Mouse (Mus musculus) ovary, postnatal 10 days (tissue): ENCODE measurements around the gene 2310034G01Rik.
A peak's percentile ranks its signal among the peaks of the same experiment; 100 is the strongest.

Experiments used
- DNase-seq: peaks from one replicate; pipeline ENCODE4 v3.0.0; 2022; ENCODE audit warnings: low spot score

2310034G01Rik gene

GRCm38 (mm10) chr19:46328081-46329030 is 21.7 kb downstream of the 2310034G01Rik start, which contains the start of gene Fbxl15:
Gene Fbxl15 (plus strand): TSS chr19:46328184.
- peak; percentile 91 for DNase-seq

GRCm38 (mm10) chr19:46327531-46328064 is 22.5 kb downstream of the 2310034G01Rik start:
- DNase-seq: no peak

- DNase-seq: no peak
Measured at GRCm38 (mm10) chr19:46326756-46327305, 23.3 kb downstream of the 2310034G01Rik start, which contains the start of gene Psd. Gene Psd (minus strand): TSS chr19:46327156.

- DNase-seq: no peak
Measured at GRCm38 (mm10) chr19:46326019-46326755, 23.9 kb downstream of the 2310034G01Rik start.

- no peak for DNase-seq
Measured at GRCm38 (mm10) chr19:46324918-46325317, 25.2 kb downstream of the 2310034G01Rik start.

- no peak for DNase-seq
Measured at GRCm38 (mm10) chr19:46324366-46324765, 25.7 kb downstream of the 2310034G01Rik start.

- no peak for DNase-seq
Measured at GRCm38 (mm10) chr19:46323716-46324115, 26.4 kb downstream of the 2310034G01Rik start.

- DNase-seq: no peak
Measured at GRCm38 (mm10) chr19:46322996-46323572, 27.0 kb downstream of the 2310034G01Rik start.

- no peak for DNase-seq
Measured at GRCm38 (mm10) chr19:46322144-46322995, 27.7 kb downstream of the 2310034G01Rik start.

GRCm38 (mm10) chr19:46321101-46321943 is 28.8 kb downstream of the 2310034G01Rik start:
- DNase-seq: no peak

GRCm38 (mm10) chr19:46320076-46320785 is 29.9 kb downstream of the 2310034G01Rik start:
- no peak for DNase-seq

- DNase-seq: no peak
Measured at GRCm38 (mm10) chr19:46318586-46319378, 31.3 kb downstream of the 2310034G01Rik start.

- peak; percentile 35 for DNase-seq
Measured at GRCm38 (mm10) chr19:46318031-46318471, 32.1 kb downstream of the 2310034G01Rik start.

GRCm38 (mm10) chr19:46317546-46317885 is 32.6 kb downstream of the 2310034G01Rik start:
- DNase-seq: no peak

- no peak for DNase-seq
Measured at GRCm38 (mm10) chr19:46316846-46317545, 33.1 kb downstream of the 2310034G01Rik start.

GRCm38 (mm10) chr19:46315752-46316610 is 34.1 kb downstream of the 2310034G01Rik start:
- no peak for DNase-seq
